Mouse (Mus musculus) testis, adult 2 months (tissue): ENCODE measurements at regions not wholly inside any gene's neighbourhood (a gene's known extent, or its start where the extent isn't known, plus 50 kb on each side); places are given as distances from the start of the nearest gene placed in this dataset.

ENCODE experiments used
- CTCF ChIP-seq: fragments of 200-500 bp; IDR thresholded peaks from 2 replicates; pipeline ENCODE4 v1.5.1; 2012; ENCODE audit warnings: low read depth, mild to moderate bottlenecking, inconsistent platforms, low read length, moderate library complexity; ENCODE audit not compliant: control insufficient read depth, insufficient read depth, insufficient replicate concordance
- POLR2A ChIP-seq: fragments of 200-500 bp; IDR thresholded peaks from 2 replicates; pipeline ENCODE4 v1.6.1; 2012; ENCODE audit warnings: low read depth, mild to moderate bottlenecking, inconsistent platforms, low read length, moderate library complexity; ENCODE audit not compliant: control insufficient read depth

- TF ChIP-seq CTCF, result no peak
- TF ChIP-seq POLR2A, result no peak
These were observed 240.8 kb downstream of the Basp1 start for GRCm38 (mm10) chr15:25172755-25173154.
